Mouse (Mus musculus) bone marrow, adult 2 months (tissue): ENCODE data around the gene Hist2h3c2.

ENCODE experiments used
- CTCF ChIP-seq: fragments of 200-500 bp; IDR thresholded peaks from 2 replicates; pipeline ENCODE4 v1.5.1; 2011; ENCODE audit warnings: low read length, control low read depth; ENCODE audit not compliant: control insufficient read depth, insufficient read depth
- POLR2A ChIP-seq: fragments of 200-500 bp; IDR thresholded peaks from 2 replicates; pipeline ENCODE4 v1.6.1; 2011; ENCODE audit warnings: low read depth, mild to moderate bottlenecking, control low read depth, low read length, borderline replicate concordance; ENCODE audit not compliant: control insufficient read depth

- TF ChIP-seq CTCF (no peak), POLR2A (no peak)
Measured at GRCm38 (mm10) chr3:96267541-96267940, 28.6 kb upstream of the Hist2h3c2 start.
